Mouse (Mus musculus): ENCODE results near the gene Gadd45b. TPM values are rescaled to one million over a fixed set of nuclear protein-coding genes. Genes with fewer than 3 reads are reported as not detected.

Gene Gadd45b
- polyA plus RNA-seq, 2 experiments = 1.9 to 2.7 TPM

- DNase-seq (ENCODE audit: low read depth in 3 of 3, low spot score in 3 of 3) (no peak), ATAC-seq (ENCODE audit: insufficient read depth) (no peak)
- WGBS (ENCODE audit: insufficient replicate concordance) = 11% methylated on average over 25 of the region's 25 CpGs
Observed at GRCm38 (mm10) chr10:80899591-80900317, 30.1 kb upstream of the Gadd45b start.

GRCm38 (mm10) chr10:80900318-80901247 is 29.3 kb upstream of the Gadd45b start, which contains the start of gene Timm13:
Gene Timm13 (minus strand): TSS chr10:80900969.
- under 1% methylated on average over 72 of the region's 72 CpGs for WGBS (ENCODE audit: insufficient replicate concordance)
- H3K9me3 ChIP-seq (ENCODE audit: control insufficient read depth, low read length) = no peaks in the 10 kb centered on the region
- H3K9ac ChIP-seq (replicated peaks) = peak within 1 kb of the TSS; percentile 85
- H3K4me1 ChIP-seq (replicated peaks; ENCODE audit: control insufficient read depth in 2 of 2, insufficient read depth in 2 of 2, low read length in 1 of 2) = peaks cover 6% of the 10 kb centered on the region in 2 experiments; a peak in 2 of 4 replicates
- H3K4me3 ChIP-seq (ENCODE audit: insufficient read depth in 1 of 2, low read depth in 2 of 2, low read length in 2 of 2) = peak within 1 kb of the TSS; percentile 78 to 98
- peaks cover 4% of the 10 kb centered on the region for H3K36me3 ChIP-seq (replicated peaks; ENCODE audit: control insufficient read depth, insufficient read depth, low read depth)
- no peak for TF ChIP-seq CTCF (IDR thresholded peaks at IDR 0.05; ENCODE audit: low read depth)
- no peak for TF ChIP-seq EP300 (IDR thresholded peaks at IDR 0.05; ENCODE audit: low read depth)
- DNase-seq (ENCODE audit: low read depth in 3 of 3, low spot score in 3 of 3) = peak; percentile 99
- H3K27me3 ChIP-seq (ENCODE audit: control insufficient read depth, insufficient read depth, low read length) = no peaks in the 10 kb centered on the region
- peak within 1 kb of the TSS; percentile 99 for H3K4me2 ChIP-seq (ENCODE audit: low read depth)
- ATAC-seq (ENCODE audit: insufficient read depth) = peak; percentile 93
- H3K27ac ChIP-seq = peak within 1 kb of the TSS; percentile 63

More at GRCm38 (mm10) chr10:80899591-80900317, 30.1 kb upstream of the Gadd45b start:
- Histone ChIP-seq H3K4me3 (ENCODE audit: insufficient read depth in 1 of 2, low read depth in 2 of 2, low read length in 2 of 2) (peak overlapping the region; percentile 78 to 98), H3K9ac (replicated peaks) (peak overlapping the region; percentile 85), H3K9me3 (ENCODE audit: control insufficient read depth, low read length) (no peaks in the 10 kb centered on the region), H3K36me3 (replicated peaks; ENCODE audit: control insufficient read depth, insufficient read depth, low read depth) (peaks cover 4% of the 10 kb centered on the region), H3K27ac (no peak overlapping the region; the same call in 1 of the 2 replicates), H3K27me3 (ENCODE audit: control insufficient read depth, insufficient read depth, low read length) (no peaks in the 10 kb centered on the region), H3K4me2 (ENCODE audit: low read depth) (peak overlapping the region; percentile 99), H3K4me1 (replicated peaks; ENCODE audit: control insufficient read depth in 2 of 2, insufficient read depth in 2 of 2, low read length in 1 of 2) (peaks cover 6% of the 10 kb centered on the region in 2 experiments; a peak in 2 of 4 replicates)
- TF ChIP-seq EP300 (IDR thresholded peaks at IDR 0.05; ENCODE audit: low read depth) = no peak
- TF ChIP-seq CTCF (IDR thresholded peaks at IDR 0.05; ENCODE audit: low read depth) = no peak

GRCm38 (mm10) chr10:80901409-80902272 is 28.2 kb upstream of the Gadd45b start:
- peak overlapping the region; percentile 99 for H3K4me2 ChIP-seq (ENCODE audit: low read depth)
- H3K9ac ChIP-seq (replicated peaks) = no peak overlapping the region
- H3K27ac ChIP-seq = peak overlapping the region; percentile 27; the same call in 1 of the 2 replicates
- H3K4me3 ChIP-seq (ENCODE audit: insufficient read depth in 1 of 2, low read depth in 2 of 2, low read length in 2 of 2) = peak overlapping the region in 1 of 2 experiments; percentile 98; a peak in 2 of 4 replicates
- no peaks in the 10 kb centered on the region for H3K9me3 ChIP-seq (ENCODE audit: control insufficient read depth, low read length)
- peaks cover 6% of the 10 kb centered on the region in 2 experiments; a peak in 2 of 4 replicates for H3K4me1 ChIP-seq (replicated peaks; ENCODE audit: control insufficient read depth in 2 of 2, insufficient read depth in 2 of 2, low read length in 1 of 2)
- no peak for DNase-seq (ENCODE audit: low read depth in 3 of 3, low spot score in 3 of 3)
- H3K27me3 ChIP-seq (ENCODE audit: control insufficient read depth, insufficient read depth, low read length) = no peaks in the 10 kb centered on the region
- no peak for ATAC-seq (ENCODE audit: insufficient read depth)
- peaks cover 4% of the 10 kb centered on the region for H3K36me3 ChIP-seq (replicated peaks; ENCODE audit: control insufficient read depth, insufficient read depth, low read depth)
- TF ChIP-seq CTCF (IDR thresholded peaks at IDR 0.05; ENCODE audit: low read depth) (no peak), EP300 (IDR thresholded peaks at IDR 0.05; ENCODE audit: low read depth) (no peak)
- 85% methylated on average over 19 of the region's 19 CpGs for WGBS (ENCODE audit: insufficient replicate concordance)

DNA sequence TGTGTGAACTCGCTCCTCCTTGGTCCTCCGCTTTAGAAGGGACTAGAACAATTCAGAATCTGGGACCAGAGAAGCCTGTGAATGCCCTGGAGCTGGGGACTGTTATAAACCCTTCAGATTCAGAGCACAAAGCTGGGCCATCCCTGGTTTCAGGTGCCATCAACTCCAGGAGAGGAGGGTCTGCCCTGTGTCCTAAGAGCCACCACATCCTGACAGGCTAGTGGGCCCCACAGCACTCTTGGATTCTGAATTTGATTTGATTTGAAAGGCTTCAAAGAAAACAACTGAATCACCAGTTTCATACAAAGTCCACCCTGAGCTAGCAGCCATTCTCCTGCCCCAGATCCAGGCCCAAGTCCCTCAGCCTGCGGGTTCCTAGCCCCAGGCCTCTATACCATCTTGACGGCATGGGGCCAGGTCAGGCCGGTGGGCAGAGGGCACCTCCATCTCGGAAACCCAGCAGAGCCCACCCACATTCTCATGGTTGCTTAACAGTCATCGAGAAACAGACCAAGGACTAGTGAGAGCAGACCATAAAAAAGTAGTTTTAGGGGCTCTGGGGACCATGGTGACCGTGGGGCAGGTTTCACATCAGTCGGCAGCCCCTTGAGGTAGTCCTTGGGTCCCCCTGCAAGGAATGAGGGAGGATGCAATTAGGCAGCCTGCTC is 27.5 kb upstream of the Gadd45b start:
- Histone ChIP-seq H3K9me3 (ENCODE audit: control insufficient read depth, low read length) (no peaks in the 10 kb centered on the region), H3K27me3 (ENCODE audit: control insufficient read depth, insufficient read depth, low read length) (no peaks in the 10 kb centered on the region), H3K27ac (no peak overlapping the region), H3K4me1 (replicated peaks; ENCODE audit: control insufficient read depth in 2 of 2, insufficient read depth in 2 of 2, low read length in 1 of 2) (peaks cover 6% of the 10 kb centered on the region in 2 experiments; a peak in 2 of 4 replicates), H3K9ac (replicated peaks) (no peak overlapping the region), H3K4me2 (ENCODE audit: low read depth) (no peak overlapping the region), H3K4me3 (ENCODE audit: insufficient read depth in 1 of 2, low read depth in 2 of 2, low read length in 2 of 2) (no peak overlapping the region), H3K36me3 (replicated peaks; ENCODE audit: control insufficient read depth, insufficient read depth, low read depth) (peaks cover 5% of the 10 kb centered on the region)
- no peak for TF ChIP-seq EP300 (IDR thresholded peaks at IDR 0.05; ENCODE audit: low read depth)
- TF ChIP-seq CTCF (IDR thresholded peaks at IDR 0.05; ENCODE audit: low read depth) = no peak
- no peak for DNase-seq (ENCODE audit: low read depth in 3 of 3, low spot score in 3 of 3)
- no peak for ATAC-seq (ENCODE audit: insufficient read depth)
- 80% methylated on average over 9 of the region's 9 CpGs for WGBS (ENCODE audit: insufficient replicate concordance)
